Mouse (Mus musculus) adrenal gland, adult 2 months (tissue): Measurements from ENCODE around the gene Senp2. TPM values are rescaled to one million over a fixed set of nuclear protein-coding genes. Genes with fewer than 3 reads are reported as not detected.
"Not testable (repeated sequence)": the region's sequence is repeated elsewhere in the genome, so short reads cannot be mapped to it uniquely, and the experiment has no call there.

Experiments
- DNase-seq: peaks from one replicate; pipeline ENCODE4 v3.0.0; 2021
- long read RNA-seq: library from polyadenylated mRNA; stranded (forward); transcript quantifications from one replicate; pipeline ENCODE4 v2.0.0, GENCODE M21; 2021
- polyA plus RNA-seq: library from polyadenylated mRNA; depleted of rRNA; stranded (reverse); fragments of >200 nt; gene quantifications from 2 replicates; pipeline ENCODE4 v1.2.3, GENCODE M21; 2012; rRNA removed
- total RNA-seq, 2 experiments: library from RNA; stranded (reverse); gene quantifications; 2 replicates each; pipeline ENCODE4 v1.2.3; 2021

Gene Senp2
- total RNA-seq (10 to 100 TPM; 33.0 to 64.4 TPM), polyA plus RNA-seq (3.6 and 3.7 TPM in 2 replicates)
- long read RNA-seq, full-length matches to known transcripts = 9 of 18 reads
- long read RNA-seq, partial matches to known transcripts = 1 of 18 reads
- long read RNA-seq, other reads (novel, unspliced or antisense) = 8 of 18 reads

- peak; percentile 100 for DNase-seq
Observed at GRCm38 (mm10) chr16:22009099-22009584, at the start of gene Senp2. Senp2 (plus strand) TSS chr16:22009484.

DNA sequence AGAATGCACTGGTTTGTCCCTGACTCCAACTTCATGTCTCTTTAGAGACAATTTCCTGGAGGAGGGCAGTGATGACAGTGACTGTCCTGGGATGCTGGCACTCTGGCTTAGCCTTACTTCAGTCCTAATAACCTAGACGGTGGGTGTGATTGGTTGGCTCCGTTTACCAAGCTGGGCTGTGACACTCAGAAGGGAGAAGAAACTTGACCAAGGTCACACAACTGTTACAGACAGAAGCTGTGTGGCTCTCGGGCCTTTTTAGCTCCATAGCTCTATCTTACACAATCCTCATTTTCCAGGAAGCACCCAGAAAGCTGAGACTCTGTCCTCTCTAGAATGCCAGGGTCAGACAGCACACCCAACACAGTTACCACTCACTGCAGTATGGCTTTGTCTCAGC is 43.7 kb upstream of the Senp2 start:
- peak; percentile 53 for DNase-seq

DNA sequence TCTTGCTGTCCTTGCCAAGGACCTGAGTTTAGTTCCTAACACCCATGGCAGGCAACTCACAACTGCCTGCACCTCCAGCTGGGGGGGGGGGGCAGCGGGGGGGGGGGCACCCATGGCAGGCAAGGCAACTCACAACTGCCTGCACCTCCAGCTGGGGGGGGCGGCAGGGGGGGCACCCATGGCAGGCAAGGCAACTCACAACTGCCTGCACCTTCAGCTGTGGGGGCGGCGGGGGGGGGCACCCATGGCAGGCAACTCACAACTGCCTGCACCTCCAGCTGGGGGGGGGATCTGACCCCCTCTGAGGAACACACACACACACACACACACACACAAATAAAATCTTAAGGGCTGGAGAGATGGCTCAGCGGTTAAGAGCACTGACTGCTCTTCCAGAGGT is 39.4 kb upstream of the Senp2 start:
- no peak for DNase-seq

GRCm38 (mm10) chr16:21970536-21970935 is 38.7 kb upstream of the Senp2 start:
- DNase-seq = peak; percentile 60

GRCm38 (mm10) chr16:21971446-21971845 is 37.8 kb upstream of the Senp2 start:
- no peak for DNase-seq

GRCm38 (mm10) chr16:21976203-21976602 is 33.1 kb upstream of the Senp2 start:
- DNase-seq = peak; percentile 64

DNA sequence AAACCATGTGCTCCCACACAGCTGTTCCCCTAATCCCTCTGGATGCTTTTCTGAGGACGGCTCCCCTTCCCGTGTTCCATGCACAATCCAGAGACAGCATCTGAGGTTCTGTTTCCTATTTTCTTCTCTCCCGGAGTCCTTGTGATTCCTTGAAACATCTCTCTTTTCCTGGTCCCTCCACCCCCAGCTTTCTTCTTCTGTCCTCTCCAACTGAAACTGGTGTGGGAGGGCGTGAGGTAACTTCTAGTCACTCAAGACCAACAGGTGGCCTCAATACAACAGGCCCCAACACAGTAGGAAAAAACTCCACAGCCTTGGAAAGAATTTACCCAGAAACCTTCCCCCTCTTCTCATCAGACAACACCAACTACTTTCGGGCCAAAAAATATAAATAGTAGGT is 31.9 kb upstream of the Senp2 start:
- no peak for DNase-seq

GRCm38 (mm10) chr16:21983146-21983545 is 26.1 kb upstream of the Senp2 start:
- DNase-seq = no peak

GRCm38 (mm10) chr16:21983581-21983980 is 25.7 kb upstream of the Senp2 start:
- no peak for DNase-seq

DNA sequence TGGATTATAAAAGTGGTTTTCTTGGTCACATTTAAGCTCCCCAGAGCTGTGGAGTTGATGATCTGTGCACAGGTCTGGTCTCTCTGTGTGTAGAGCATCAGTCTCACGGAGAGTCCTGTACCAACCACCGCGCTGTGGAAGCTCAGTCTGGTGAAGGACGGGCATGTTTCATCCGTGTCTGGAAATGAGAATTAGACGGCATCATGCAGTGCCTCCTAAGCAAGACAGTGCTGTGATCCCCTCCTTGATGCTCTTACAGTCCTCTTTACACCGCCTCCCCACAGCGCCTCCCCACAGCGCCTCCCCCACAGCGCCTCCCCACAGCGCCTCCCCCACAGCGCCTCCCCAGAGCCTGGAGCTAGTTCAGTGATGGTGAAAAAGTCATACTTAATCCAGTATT is 25.2 kb upstream of the Senp2 start:
- no peak for DNase-seq

- no peak for DNase-seq
Observed at GRCm38 (mm10) chr16:21986191-21986590, 23.1 kb upstream of the Senp2 start.

DNA sequence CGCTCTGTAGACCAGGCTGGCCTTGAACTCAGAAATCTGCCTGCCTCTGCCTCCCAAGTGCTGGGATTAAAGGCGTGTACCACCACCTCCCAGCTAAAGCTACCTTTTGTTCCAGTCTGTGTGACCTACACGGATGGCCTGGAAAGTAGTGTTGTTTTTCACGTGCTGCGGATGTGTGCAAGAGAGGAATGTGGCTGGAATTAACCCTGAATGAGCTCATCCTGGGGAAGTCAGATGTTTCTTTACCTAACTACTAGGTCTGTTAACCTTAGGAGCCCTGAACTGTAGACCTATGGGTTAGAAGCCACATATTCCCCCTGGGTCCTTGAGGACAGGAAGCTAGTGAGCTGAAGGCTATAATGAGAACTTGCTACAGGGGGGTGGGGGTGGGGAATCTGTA is 21.3 kb upstream of the Senp2 start:
- DNase-seq = no peak

DNA sequence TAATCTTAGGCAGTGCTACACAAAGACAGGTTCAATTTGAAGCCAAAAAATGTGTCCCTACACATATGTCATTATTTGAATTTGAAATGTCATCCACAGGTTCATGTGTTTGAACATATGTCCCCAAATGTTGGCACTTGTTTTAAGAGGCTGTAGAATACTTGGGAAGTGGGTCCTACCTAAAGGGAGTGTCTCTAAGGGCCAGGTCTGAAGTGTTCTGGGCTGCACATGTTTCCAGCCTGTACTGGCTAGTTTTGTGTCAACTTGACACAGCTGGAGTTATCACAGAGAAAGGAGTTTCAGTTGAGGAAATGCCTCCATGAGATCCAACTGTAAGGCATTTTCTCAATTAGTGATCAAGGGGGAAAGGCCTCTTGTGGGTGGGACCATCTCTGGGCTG is 18.4 kb upstream of the Senp2 start:
- not testable (repeated sequence) for DNase-seq

DNA sequence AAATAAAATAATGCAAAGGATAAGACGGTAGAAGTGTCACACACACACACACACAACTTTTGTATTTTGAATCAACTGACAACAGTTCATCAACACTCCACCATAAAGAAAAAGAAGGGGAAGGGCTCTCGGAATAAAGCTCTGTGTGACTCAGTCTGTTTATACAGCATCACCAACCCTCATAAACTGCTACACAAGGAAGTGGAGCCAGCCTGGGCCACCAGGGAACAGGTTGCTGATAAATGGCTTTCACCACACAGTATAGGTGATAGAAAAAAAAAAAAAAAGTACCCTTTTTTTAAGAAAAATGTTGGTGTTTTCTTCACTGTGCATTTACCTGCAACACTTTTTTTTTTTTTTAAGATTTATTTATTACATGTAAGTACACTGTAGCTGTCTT is 17.5 kb upstream of the Senp2 start:
- no peak for DNase-seq

- no peak for DNase-seq
Observed at GRCm38 (mm10) chr16:21995304-21995703, 14.0 kb upstream of the Senp2 start, which contains the start of gene Liph. Liph (minus strand) TSS chr16:21995663.

DNA sequence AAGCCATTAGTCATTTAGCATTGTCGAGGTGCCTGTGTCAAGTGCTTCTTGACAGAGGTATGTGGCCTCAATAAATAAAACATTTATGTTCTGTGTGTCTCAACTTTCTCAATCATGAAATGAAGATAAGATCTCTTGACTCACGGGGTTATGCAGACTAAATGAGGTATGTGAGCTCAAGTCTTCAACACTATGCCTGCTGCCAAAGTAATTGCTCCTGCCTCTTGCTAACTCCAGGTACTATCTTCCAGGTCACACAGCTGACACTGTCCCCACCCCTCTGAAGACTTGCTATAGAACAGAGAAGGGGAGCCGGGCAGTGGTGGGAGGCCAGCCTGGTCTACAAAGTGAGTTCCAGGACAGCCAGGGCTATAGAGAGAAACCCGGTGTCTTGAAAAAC is 12.9 kb upstream of the Senp2 start:
- no peak for DNase-seq

GRCm38 (mm10) chr16:21996881-21997641 is 12.2 kb upstream of the Senp2 start:
- DNase-seq = no peak

DNA sequence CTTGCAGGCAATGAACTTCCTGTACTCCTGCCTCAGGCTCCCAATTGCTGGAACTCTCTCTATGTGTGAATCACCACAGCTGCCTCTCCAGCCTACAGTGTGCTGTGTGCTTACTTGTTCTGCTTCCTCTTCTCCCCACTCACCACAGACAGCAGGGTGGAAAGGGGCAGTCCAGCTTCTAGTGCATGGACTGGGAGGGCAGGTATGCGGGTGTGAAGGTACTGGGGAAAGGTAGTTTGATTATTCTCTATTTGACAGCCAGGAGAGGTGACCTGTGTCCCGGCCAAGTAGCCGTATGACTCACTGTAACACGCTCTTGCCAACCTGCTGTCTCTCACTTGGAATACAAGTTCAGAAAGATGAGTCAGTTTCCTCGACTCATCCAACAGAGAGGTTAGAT is 11.2 kb upstream of the Senp2 start:
- DNase-seq = peak; percentile 83

DNA sequence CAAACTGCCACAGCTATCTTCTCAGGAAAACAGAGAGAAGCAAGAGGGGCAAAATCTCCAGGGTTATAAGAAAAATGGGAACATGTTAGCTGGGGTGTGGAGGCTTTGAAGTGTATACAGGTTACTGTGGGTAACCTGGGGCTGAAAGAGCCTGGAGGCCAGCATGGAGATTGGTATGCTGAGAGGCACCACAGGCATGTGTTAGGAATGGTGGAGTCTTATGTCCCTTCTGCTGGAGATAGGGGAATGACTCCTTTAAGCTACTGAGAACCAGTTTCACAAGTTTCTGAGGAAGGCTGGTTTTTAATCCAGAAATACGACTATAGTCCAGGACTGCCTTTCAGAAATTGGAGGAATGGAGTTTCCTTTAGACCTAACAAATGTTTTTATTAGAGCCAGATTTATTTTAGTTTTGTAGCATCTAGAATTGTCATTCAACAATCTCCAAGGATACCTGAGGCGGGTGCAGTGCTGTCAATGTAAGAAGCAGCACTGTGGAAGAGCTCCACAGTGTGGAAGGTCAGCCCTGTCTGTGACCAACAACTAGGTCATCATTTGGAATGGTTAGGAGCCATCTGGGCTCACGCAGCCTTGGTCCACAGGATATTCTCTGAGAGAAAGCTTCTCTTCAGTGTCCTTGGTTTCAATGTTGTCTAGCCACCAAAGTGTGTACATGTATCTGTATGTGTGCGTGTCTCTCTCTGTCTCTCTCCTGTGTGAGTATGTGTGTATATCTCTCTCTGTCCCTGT is 9.2 kb upstream of the Senp2 start:
- peak; percentile 55 for DNase-seq

DNA sequence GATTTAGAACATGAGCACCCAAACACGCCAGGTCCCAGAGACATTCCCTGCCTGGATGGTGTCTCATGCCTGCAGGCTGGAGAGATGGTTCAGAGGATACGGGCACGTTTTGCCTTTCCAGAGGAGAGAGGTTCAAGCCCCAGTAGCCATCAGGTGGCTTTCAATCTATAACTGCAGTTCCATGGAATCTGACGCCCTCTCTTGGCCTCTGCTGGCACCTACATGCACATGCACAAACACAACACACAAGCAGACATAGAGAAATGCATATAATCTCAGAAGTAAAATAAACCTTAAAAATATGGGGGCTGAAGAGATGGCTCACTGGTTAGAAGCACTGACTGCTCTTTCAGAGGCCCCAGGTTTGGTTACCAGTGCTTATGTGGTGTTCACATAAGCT is 8.1 kb upstream of the Senp2 start:
- DNase-seq = no peak

- DNase-seq = no peak
Observed at GRCm38 (mm10) chr16:22001606-22002005, 7.7 kb upstream of the Senp2 start.

DNA sequence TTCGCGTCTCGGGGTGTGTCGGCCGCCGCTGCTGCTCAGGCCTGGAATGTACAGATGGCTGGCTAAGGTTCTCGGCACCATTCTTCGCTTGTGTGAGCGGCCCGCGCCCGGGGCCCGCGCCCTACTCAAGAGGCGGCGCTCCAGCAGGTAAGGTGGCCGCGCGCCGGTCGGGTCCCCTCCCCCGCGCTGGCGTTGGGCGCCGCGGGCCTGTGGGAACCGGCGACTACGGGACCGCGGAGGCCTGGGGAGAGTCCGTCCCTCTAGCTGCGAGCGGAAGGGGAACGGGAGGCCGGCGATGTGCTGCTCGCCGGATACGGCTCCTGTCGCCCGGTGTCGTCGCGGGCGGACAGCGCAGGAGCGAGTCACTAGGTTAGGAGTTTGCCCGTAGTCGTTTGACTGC is 312 bp downstream of the Senp2 start:
- no peak for DNase-seq

- no peak for DNase-seq
Observed at GRCm38 (mm10) chr16:22015569-22015968, 6.3 kb downstream of the Senp2 start.
